Mouse (Mus musculus) induced T-regulatory cell, adult 2 months (primary cell): ENCODE data around the gene Mgst2.

Experiments used
- DNase-seq: peaks from one replicate; pipeline ENCODE4 v3.0.0-alpha.2; 2012; ENCODE audit warnings: low read depth

Gene Mgst2

GRCm38 (mm10) chr3:51660060-51660459 is at the start of gene Mgst2:
Gene Mgst2 (plus strand): TSS chr3:51660360.
- no peak for DNase-seq

DNA sequence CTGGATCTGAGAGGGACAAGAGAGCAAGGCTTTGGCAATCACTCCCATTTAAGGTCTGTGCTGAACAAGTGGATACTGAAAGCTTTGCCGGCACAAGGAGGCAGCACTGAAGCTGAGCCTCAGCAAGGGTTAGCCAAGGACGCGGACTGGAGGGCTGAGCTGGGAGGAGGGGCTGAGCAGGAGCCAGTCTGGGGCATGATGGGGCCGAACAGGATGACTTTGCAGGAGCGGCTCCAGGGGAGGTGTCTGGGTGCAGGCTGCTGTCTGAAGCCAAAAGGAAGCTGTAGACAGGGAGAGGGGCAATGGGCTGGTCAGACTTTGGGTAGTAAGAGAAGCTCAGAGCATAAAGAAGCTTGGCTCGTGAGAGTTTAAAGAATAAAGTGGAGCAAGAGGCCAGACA is 48.2 kb upstream of the Mgst2 start:
- DNase-seq: peak; percentile 18

DNA sequence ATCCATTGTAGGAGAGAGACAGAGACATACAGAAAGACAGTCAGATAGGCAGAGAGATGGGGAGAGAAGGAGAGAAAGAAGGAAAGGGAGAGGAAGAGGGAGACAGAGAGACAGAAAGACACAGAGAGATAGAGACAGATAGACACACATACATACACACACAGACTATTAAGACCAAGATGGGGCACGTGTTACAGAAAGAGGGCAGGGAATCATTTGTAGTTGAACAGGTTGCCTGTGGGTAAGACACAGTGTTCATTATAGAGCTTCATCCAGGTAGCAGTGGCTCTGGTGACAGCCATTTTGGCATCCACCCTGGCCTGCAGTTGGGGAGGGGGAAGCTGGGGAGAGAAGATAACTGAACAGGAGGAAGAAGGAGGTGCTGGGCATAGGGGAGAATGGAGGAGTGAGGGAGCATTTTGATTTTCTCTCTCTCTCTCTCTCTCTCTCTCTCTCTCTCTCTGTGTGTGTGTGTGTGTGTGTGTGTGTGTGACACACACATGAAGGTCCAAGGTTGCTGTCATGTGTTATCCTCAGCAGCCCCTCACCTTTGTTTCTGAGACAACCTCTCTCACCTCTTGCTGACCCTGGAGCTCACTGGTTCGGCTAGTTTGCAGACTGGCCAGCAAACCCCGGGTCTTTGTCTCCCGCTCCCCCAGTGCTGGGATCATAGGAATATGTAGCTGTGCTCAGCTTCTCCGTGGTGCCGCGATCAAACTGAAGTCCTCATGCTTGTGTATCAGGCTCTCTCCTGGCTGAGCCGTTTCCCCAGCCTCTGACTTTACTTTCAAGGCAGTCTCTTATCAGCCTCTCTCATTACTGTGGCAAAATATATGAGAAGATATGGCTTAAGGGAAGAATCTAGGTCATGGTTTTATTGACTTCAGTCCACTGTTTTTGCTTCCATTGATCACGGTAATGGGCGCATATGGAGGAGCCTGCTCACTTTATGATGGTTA is 47.5 kb upstream of the Mgst2 start:
- no peak for DNase-seq

GRCm38 (mm10) chr3:51614278-51614677 is 45.9 kb upstream of the Mgst2 start:
- DNase-seq: no peak

DNA sequence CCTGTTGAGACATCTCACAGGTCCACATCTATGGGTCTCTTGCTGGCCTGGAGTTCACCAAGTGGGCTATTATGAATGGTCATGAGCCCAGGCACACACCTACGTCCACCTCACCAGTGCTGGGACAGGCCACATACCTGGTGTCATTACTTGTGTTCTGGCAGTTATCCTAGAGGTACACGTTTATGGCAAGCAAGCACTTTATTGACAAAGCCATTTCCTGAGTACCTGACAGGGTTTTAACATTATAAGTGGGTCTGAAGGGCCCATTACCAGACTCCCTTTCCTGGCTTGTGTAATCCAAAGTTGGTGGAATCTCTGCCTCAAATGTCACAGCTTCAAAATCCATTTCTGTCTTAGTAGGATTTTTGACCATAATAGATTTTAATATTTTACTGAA is 36.2 kb upstream of the Mgst2 start:
- DNase-seq: no peak

DNA sequence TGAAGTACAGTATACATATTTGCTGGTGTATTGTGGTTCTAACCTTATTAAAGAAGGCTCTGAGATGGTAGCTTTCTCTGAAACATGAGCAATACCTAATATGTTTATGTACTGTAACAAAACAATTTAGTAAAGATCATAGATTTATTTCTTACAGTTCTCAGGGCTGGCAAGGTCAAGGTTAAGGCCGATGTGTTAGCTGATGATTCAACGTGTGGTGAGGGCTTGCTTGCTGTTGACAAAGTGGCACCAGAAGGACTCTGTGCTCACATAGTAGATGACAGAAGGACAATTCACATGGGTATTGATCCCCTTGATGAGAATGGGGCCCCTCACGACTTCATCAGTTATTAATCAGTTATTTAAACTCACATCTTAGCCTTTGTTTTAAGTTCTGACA is 32.4 kb upstream of the Mgst2 start:
- no peak for DNase-seq

GRCm38 (mm10) chr3:51628977-51629376 is 31.2 kb upstream of the Mgst2 start:
- no peak for DNase-seq

DNA sequence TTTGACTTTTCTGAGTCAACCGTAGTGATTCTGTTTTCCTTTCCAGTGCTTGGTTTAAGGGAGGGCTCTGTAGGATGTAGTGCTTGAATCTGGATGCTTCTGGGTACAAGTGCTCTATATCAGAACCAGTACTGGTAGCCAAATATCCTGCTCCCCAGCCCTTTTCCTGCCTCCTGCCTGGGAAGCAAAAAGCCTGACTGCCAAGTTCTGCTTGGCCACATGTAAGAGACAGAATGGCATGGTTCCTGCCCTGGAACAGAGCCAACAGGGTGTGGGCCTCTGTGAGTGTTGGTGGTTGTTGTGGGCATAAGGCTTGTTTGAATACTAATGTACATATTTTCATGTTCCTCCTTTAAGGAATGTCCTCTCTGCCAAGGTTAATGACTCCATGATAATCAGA is 29.4 kb upstream of the Mgst2 start:
- DNase-seq: no peak

DNA sequence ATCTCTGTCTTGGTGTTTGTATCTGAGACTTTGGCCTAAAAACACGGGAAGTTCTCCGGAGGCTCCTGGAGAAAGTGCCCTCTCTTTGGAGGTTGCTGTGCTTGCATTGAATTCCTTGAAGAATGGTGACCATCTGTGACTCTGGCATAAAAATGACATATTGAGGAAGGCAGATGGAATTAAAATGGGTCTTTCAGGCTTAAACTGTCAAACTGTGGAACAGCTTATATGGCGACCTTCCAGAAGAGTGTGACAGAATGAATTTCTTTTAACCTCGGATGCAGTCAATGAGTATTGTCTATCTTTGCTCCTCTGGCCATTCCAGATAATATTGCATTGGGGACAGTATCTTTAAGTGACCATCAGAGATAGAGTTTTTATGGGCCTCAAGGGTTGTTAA is 28.2 kb upstream of the Mgst2 start:
- DNase-seq: no peak

DNA sequence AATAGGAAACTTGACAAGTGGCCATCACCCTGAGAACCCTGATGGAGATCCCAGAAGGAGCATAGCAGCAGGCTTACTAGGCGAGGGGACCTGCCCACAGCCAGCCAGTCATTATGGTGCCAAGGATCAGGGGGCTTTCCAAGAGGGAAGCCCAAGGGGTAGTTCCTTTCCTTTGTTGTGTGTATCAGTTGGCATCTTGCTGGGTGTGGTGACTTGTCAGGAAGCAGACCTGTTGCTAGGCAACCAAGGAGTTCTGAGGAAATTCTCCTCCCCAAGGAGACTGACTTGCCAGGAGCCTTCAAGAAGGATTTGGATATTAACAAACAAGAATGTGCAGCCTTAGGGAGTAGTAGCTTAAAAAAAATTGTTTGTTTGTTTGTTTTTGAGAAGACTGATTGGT is 25.7 kb upstream of the Mgst2 start:
- peak; percentile 43 for DNase-seq

GRCm38 (mm10) chr3:51635960-51636359 is 24.2 kb upstream of the Mgst2 start:
- DNase-seq: no peak

DNA sequence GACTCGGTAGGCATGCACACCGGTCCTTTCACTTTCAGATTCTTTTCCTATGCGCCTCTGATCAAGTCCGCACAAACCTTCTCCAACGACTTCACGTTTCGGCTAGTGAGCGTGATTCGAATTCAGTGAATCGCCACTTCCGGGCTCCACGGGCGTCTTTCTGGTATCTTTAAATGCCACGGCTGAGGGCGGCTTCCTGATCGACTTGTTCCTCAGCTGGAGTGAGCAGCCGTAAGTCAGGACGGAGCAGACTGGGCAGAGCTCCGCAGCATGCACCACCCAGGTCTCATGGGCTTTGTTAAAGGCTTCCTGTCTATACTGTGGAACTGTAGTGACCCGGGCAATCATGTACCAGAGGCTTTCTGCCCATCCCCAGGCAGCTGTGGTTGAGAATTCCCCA is 23.5 kb upstream of the Mgst2 start:
- DNase-seq: peak; percentile 87

DNA sequence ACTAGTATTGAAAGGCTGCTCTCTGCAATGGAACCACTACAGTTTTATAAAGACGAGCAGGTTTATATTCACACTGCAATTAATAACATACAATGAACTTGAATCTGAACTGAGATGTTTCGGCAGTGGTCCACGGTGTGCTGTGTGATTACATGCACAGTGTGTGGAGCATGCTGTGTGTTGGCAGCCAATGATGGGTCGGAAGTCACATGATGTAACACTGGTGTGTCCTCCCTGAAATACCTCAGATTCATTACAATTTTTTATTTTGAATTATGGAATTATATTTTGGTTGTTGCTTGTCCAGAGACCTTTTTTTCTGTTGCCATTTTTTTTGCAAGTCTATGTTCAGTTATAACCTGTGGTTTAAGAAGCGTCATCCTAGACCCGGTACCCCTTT is 22.8 kb upstream of the Mgst2 start:
- no peak for DNase-seq

- no peak for DNase-seq
Measured at GRCm38 (mm10) chr3:51638260-51638659, 21.9 kb upstream of the Mgst2 start.

- no peak for DNase-seq
Measured at GRCm38 (mm10) chr3:51645484-51645883, 14.7 kb upstream of the Mgst2 start.

DNA sequence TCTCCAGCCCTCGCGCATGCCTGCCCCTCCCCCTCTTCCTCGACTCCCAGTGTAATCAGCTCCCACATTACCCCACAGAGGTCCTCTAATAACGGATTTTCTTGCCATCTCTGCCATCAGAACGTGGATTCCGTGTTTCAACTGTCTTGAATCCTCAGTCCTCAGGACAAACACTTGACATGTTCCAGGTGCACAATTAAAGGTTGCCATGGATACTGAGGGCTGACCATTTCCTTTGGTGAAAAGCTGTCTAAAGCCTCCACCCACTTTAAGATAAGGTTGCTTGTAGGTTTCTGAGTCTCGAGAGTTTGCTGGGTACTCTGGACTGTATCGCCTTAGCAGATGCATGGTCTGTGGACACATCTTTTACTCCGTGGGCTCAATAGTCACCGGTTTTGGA is 13.9 kb upstream of the Mgst2 start:
- DNase-seq: no peak

DNA sequence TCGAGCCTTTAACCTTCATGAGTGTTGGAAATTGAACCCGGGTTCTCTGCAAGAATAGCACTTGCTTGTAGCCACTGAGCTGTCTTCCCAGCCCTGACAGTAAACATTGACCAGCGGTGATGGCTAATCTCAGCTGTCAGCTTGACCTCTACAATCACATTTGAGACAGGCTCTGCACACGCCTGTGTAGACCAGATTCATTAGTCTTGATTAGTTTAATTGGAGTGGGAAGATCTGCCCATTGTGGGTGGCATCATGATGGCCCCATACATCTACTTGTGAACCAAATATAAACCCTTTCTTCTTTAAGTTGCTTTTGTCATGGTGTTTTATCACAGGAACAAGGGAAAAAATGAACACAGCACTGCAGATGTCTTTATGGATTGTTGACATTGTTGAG is 12.8 kb upstream of the Mgst2 start:
- DNase-seq: no peak

- peak; percentile 84 for DNase-seq
Measured at GRCm38 (mm10) chr3:51648037-51648664, 12.0 kb upstream of the Mgst2 start.

GRCm38 (mm10) chr3:51649426-51649825 is 10.7 kb upstream of the Mgst2 start:
- no peak for DNase-seq

DNA sequence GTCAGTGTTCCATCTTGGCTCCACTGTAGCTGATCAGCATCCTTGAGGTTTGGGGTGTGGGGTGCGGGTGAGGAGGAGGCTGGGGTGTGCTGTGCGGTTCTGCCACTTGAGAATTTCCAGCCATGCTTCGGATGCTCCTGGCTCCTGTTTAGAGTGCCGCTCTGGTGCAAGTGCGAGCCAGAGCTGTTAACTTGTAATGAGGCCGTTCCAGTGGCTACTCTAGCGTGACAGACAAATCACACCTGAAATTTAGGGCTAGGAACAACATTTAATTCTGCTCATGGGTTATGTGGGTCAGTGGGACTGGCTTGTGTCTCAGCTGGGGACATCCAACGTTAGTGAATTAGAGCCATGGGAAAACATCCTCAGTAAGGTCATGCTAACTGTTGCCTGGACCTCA is 10.2 kb upstream of the Mgst2 start:
- no peak for DNase-seq

DNA sequence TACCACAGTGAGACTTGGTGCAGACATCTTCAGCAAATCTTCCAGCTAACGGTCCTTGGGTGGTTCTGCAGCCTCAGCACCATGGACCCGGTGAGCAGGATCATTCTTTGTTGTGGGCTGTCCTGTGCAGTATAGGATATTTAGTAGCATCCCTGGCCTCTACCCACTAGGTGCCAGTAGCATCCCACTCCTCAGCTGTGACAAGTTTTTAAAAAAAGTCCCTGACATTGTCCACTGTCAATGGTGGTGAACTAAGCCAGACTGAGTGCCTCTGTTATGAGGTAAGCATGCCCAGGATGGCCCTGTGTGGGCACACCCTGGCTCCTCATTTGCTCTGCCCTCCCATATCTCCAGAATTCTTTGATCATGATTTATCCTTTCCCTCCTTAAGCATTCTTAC is 9.0 kb upstream of the Mgst2 start:
- DNase-seq: no peak

DNA sequence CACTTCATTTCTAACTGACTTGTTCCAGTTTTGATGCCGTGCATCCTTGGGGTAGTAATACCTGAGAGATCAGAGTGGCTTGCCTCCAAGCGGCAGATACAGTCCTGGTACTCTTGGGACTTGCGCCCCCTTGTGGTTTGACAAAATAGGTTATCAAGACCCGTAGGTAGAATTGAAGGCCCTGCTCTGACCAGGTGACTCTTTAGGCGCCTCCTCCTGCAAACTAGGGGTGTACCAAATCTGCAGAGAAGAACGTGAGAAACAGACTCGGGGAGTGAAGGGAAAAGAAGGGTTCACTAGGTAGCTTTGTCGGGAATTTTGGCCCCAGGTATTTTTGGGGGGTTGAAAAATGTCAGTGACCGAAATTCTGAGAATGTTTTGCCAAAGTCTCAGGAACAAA is 7.9 kb upstream of the Mgst2 start:
- DNase-seq: peak; percentile 95

- peak; percentile 83 for DNase-seq
Measured at GRCm38 (mm10) chr3:51652701-51653100, 7.5 kb upstream of the Mgst2 start.
